Mouse (Mus musculus) kidney, embryonic 14.5 days (tissue): ENCODE results near the gene Ralgps2. TPM values are rescaled to one million over a fixed set of nuclear protein-coding genes. Genes with fewer than 3 reads are reported as not detected.

Source experiments
- ATAC-seq: fragments of 200-750 bp; cut with Nextera tagmentation; 2 replicates; pipeline ENCODE4 v1.8.0; 2017; ENCODE audit warnings: moderate number of reproducible peaks, mild to moderate bottlenecking, moderate TSS enrichment, moderate library complexity; ENCODE audit not compliant: low FRiP score, low TSS enrichment
- H3K27ac ChIP-seq: fragments of 300-500 bp; sonication (generic); 2 replicates; pipeline ENCODE4 v1.5.1; 2014; ENCODE audit warnings: low read depth, mild to moderate bottlenecking, low read length, moderate library complexity, mixed read lengths
- H3K27me3 ChIP-seq: fragments of 300-500 bp; sonication (generic); 2 replicates; pipeline ENCODE4 v1.6.1; 2014; ENCODE audit warnings: mild to moderate bottlenecking, low read length; ENCODE audit not compliant: control insufficient read depth, insufficient read depth
- H3K36me3 ChIP-seq: fragments of 300-500 bp; sonication (generic); 2 replicates; pipeline ENCODE4 v1.6.1; 2014; ENCODE audit warnings: low read length, mixed read lengths; ENCODE audit not compliant: control insufficient read depth, insufficient read depth
- H3K4me1 ChIP-seq: fragments of 300-500 bp; sonication (generic); 2 replicates; pipeline ENCODE4 v1.6.1; 2014; ENCODE audit warnings: low read length, mixed read lengths; ENCODE audit not compliant: control insufficient read depth, insufficient read depth
- H3K4me2 ChIP-seq: fragments of 300-500 bp; sonication (generic); replicated peaks from 2 replicates; pipeline ENCODE4 v1.6.1; 2014; ENCODE audit warnings: low read depth, mild to moderate bottlenecking, low read length
- H3K4me3 ChIP-seq: fragments of 300-500 bp; sonication (generic); 2 replicates; pipeline ENCODE4 v1.5.1; 2014; ENCODE audit warnings: mild to moderate bottlenecking, low read length
- H3K9ac ChIP-seq: fragments of 300-500 bp; sonication (generic); 2 replicates; pipeline ENCODE4 v1.6.1; 2014; ENCODE audit warnings: low read depth, mild to moderate bottlenecking, low read length, moderate library complexity
- H3K9me3 ChIP-seq: fragments of 300-500 bp; sonication (generic); 2 replicates; pipeline ENCODE4 v1.6.1; 2016; ENCODE audit warnings: low read length; ENCODE audit not compliant: control insufficient read depth
- WGBS: fragments of 180-500 bp; shearing (Covaris S2); extraction: QIAGEN DNeasy Blood & Tissue Kit; methylation state at CpG from one replicate; pipeline ENCODE4 v1.1.7; 2014; 5-methylcytosine and 5-hydroxymethylcytosine counted together
- polyA plus RNA-seq: library from polyadenylated mRNA; unstranded; fragments of >200 nt; fragmentation: Nextera tagmentation; extraction: Ambion mirVana; gene quantifications from 2 replicates; pipeline ENCODE4 v1.2.1, GENCODE M21; 2014

Gene Ralgps2
- polyA plus RNA-seq, 1 experiment from 2014 or later: 80.8 TPM

- H3K4me1 ChIP-seq: peaks cover 16% of the 10 kb centered on the region
- no peaks in the 10 kb centered on the region for H3K36me3 ChIP-seq
- H3K27me3 ChIP-seq: no peaks in the 10 kb centered on the region
- peak overlapping the region; percentile 27; the same call in 1 of the 2 replicates for H3K4me2 ChIP-seq
- no peak overlapping the region for H3K27ac ChIP-seq
- no peak overlapping the region for H3K9ac ChIP-seq
- no peak overlapping the region; the same call in 1 of the 2 replicates for H3K4me3 ChIP-seq
- no peaks in the 10 kb centered on the region for H3K9me3 ChIP-seq
- 9% methylated on average over 6 of the region's 6 CpGs for WGBS
- ATAC-seq: peak; percentile 82; the same call in 1 of the 2 replicates
Observed at GRCm38 (mm10) chr1:156838695-156839094, 100.7 kb downstream of the Ralgps2 start.

GRCm38 (mm10) chr1:156838177-156838576 is 101.2 kb downstream of the Ralgps2 start, which contains the start of gene Angptl1:
Angptl1 (plus strand) TSS chr1:156838562.
- H3K36me3 ChIP-seq: no peaks in the 10 kb centered on the region
- no peak within 1 kb of the TSS for H3K27ac ChIP-seq
- no peaks in the 10 kb centered on the region for H3K9me3 ChIP-seq
- peak within 1 kb of the TSS; percentile 27; the same call in 1 of the 2 replicates for H3K4me2 ChIP-seq
- H3K4me3 ChIP-seq: no peak within 1 kb of the TSS; the same call in 1 of the 2 replicates
- 47% methylated on average over 4 of the region's 4 CpGs for WGBS
- no peak for ATAC-seq
- no peak within 1 kb of the TSS for H3K9ac ChIP-seq
- peaks cover 16% of the 10 kb centered on the region for H3K4me1 ChIP-seq
- no peaks in the 10 kb centered on the region for H3K27me3 ChIP-seq

GRCm38 (mm10) chr1:156819236-156819635 is 120.2 kb downstream of the Ralgps2 start:
- no peaks in the 10 kb centered on the region for H3K4me1 ChIP-seq
- H3K27ac ChIP-seq: no peak overlapping the region
- WGBS: 100% methylated on average over 1 of the region's 1 CpGs
- no peaks in the 10 kb centered on the region for H3K9me3 ChIP-seq
- no peak overlapping the region for H3K9ac ChIP-seq
- no peak overlapping the region for H3K4me3 ChIP-seq
- peaks cover 29% of the 10 kb centered on the region; the same call in 1 of the 2 replicates for H3K36me3 ChIP-seq
- H3K27me3 ChIP-seq: no peaks in the 10 kb centered on the region
- H3K4me2 ChIP-seq: no peak overlapping the region
- no peak for ATAC-seq

GRCm38 (mm10) chr1:156813485-156813884 is 125.9 kb downstream of the Ralgps2 start:
- Histone ChIP-seq H3K4me1 (0 out of 2 replicates have a peak, but pooled peaks cover 2% of the 10 kb centered on the region), H3K4me2 (no peak overlapping the region), H3K4me3 (no peak overlapping the region), H3K9ac (no peak overlapping the region), H3K27ac (no peak overlapping the region), H3K36me3 (peaks cover 22% of the 10 kb centered on the region; the same call in 1 of the 2 replicates), H3K27me3 (no peaks in the 10 kb centered on the region), H3K9me3 (no peaks in the 10 kb centered on the region)
- WGBS: 71% methylated on average over 6 of the region's 6 CpGs
- no peak for ATAC-seq

GRCm38 (mm10) chr1:156812716-156813115 is 126.7 kb downstream of the Ralgps2 start:
- H3K4me1 ChIP-seq: 0 out of 2 replicates have a peak, but pooled peaks cover 2% of the 10 kb centered on the region
- H3K27ac ChIP-seq: no peak overlapping the region
- H3K9me3 ChIP-seq: no peaks in the 10 kb centered on the region
- no peak overlapping the region for H3K4me2 ChIP-seq
- H3K36me3 ChIP-seq: peaks cover 21% of the 10 kb centered on the region; the same call in 1 of the 2 replicates
- H3K9ac ChIP-seq: no peak overlapping the region
- 72% methylated on average over 8 of the region's 8 CpGs for WGBS
- no peaks in the 10 kb centered on the region for H3K27me3 ChIP-seq
- H3K4me3 ChIP-seq: no peak overlapping the region
- no peak for ATAC-seq

GRCm38 (mm10) chr1:156811928-156812327 is 127.5 kb downstream of the Ralgps2 start:
- WGBS: 70% methylated on average over 7 of the region's 7 CpGs
- Histone ChIP-seq H3K4me3 (no peak overlapping the region), H3K4me2 (no peak overlapping the region), H3K4me1 (0 out of 2 replicates have a peak, but pooled peaks cover 2% of the 10 kb centered on the region), H3K9ac (no peak overlapping the region), H3K9me3 (no peaks in the 10 kb centered on the region), H3K27me3 (no peaks in the 10 kb centered on the region), H3K27ac (no peak overlapping the region), H3K36me3 (peaks cover 14% of the 10 kb centered on the region; the same call in 1 of the 2 replicates)
- ATAC-seq: no peak

- Histone ChIP-seq H3K9ac (no peak overlapping the region), H3K4me3 (no peak overlapping the region), H3K27me3 (no peaks in the 10 kb centered on the region), H3K36me3 (peaks cover 6% of the 10 kb centered on the region; the same call in 1 of the 2 replicates), H3K9me3 (no peaks in the 10 kb centered on the region), H3K4me2 (no peak overlapping the region), H3K4me1 (0 out of 2 replicates have a peak, but pooled peaks cover 2% of the 10 kb centered on the region), H3K27ac (peak overlapping the region; percentile 70)
- 65% methylated on average over 10 of the region's 10 CpGs for WGBS
- no peak; the same call in 1 of the 2 replicates for ATAC-seq
Observed at GRCm38 (mm10) chr1:156808332-156808731, 131.1 kb downstream of the Ralgps2 start.

- H3K36me3 ChIP-seq: no peaks in the 10 kb centered on the region
- 85% methylated on average over 6 of the region's 6 CpGs for WGBS
- no peak overlapping the region for H3K9ac ChIP-seq
- no peaks in the 10 kb centered on the region for H3K27me3 ChIP-seq
- no peak overlapping the region for H3K27ac ChIP-seq
- no peaks in the 10 kb centered on the region for H3K9me3 ChIP-seq
- no peak overlapping the region for H3K4me3 ChIP-seq
- H3K4me1 ChIP-seq: peaks cover 2% of the 10 kb centered on the region; the same call in 1 of the 2 replicates
- no peak overlapping the region for H3K4me2 ChIP-seq
- no peak for ATAC-seq
Observed at GRCm38 (mm10) chr1:156801276-156801675, 138.2 kb downstream of the Ralgps2 start.

- Histone ChIP-seq H3K27me3 (no peaks in the 10 kb centered on the region), H3K27ac (no peak overlapping the region), H3K9me3 (no peaks in the 10 kb centered on the region), H3K36me3 (no peaks in the 10 kb centered on the region), H3K4me1 (peaks cover 7% of the 10 kb centered on the region; the same call in 1 of the 2 replicates), H3K4me3 (no peak overlapping the region), H3K4me2 (no peak overlapping the region), H3K9ac (no peak overlapping the region)
- WGBS: 20% methylated on average over 9 of the region's 9 CpGs
- peak; percentile 43; the same call in 1 of the 2 replicates for ATAC-seq
Observed at GRCm38 (mm10) chr1:156796251-156796650, 143.2 kb downstream of the Ralgps2 start.
